ENCODE assay signal across 8 mouse cellular contexts in the genomic region with DNA sequence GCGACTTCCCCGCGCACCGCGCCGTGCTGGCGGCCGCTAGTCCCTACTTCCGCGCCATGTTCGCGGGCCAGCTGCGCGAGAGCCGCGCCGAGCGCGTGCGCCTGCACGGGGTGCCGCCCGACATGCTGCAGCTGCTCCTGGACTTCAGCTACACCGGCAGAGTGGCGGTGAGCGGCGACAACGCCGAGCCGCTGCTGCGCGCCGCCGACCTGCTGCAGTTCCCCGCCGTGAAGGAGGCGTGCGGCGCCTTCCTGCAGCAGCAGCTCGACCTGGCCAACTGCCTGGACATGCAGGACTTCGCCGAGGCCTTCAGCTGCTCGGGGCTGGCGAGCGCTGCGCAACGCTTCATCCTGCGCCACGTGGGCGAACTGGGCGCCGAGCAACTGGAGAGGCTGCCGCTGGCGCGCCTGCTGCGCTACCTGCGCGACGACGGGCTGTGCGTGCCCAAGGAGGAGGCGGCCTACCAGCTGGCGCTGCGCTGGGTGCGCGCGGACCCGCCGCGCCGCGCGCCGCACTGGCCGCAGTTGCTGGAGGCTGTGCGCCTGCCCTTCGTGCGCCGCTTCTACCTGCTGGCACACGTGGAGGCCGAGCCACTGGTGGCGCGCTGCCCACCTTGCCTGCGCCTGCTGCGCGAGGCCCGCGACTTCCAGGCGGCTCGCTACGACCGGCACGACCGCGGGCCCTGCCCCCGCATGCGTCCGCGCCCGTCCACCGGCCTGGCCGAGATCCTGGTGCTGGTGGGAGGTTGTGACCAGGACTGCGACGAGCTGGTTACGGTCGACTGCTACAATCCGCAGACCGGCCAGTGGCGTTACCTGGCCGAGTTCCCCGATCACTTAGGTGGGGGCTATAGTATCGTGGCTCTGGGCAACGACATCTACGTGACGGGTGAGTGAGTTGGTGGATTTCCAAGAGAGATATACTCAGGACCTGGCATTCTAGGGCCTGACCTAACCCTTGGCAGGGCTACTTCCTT. TPM values are rescaled to one million over a fixed set of nuclear protein-coding genes. Genes with fewer than 3 reads are reported as not detected.
DNase-seq lines count a peak whose midpoint lies in the region; ATAC-seq and TF ChIP-seq lines count a peak whose summit lies in the region.

No protein-coding gene starts in this region.

- H3K27ac ChIP-seq in cerebellum, adult 2 months (ENCODE audit: insufficient read depth, low read length) = peak overlapping the region; percentile 80
- H3K27ac ChIP-seq in limb, embryonic 12.5 days = peak overlapping the region; percentile 87
- peak overlapping the region; percentile 56 for H3K27ac ChIP-seq in midbrain, embryonic 12.5 days (replicated peaks)
- peak overlapping the region; percentile 88 for H3K27ac ChIP-seq in stomach, embryonic 14.5 days (ENCODE audit: low read length)

- 0 out of 2 replicates have a peak, but pooled peaks have one; percentile 10 for TF ChIP-seq POLR2A in cerebellum, adult 2 months (IDR thresholded peaks at IDR 0.05; ENCODE audit: borderline replicate concordance, insufficient read depth, low read length)

- H3K4me1 ChIP-seq in cerebellum, adult 2 months (ENCODE audit: control insufficient read depth, insufficient read depth, low read length) = peaks cover 17% of the 10 kb centered on the region
- peaks cover 31% of the 10 kb centered on the region for H3K4me1 ChIP-seq in limb, embryonic 12.5 days (replicated peaks)
- H3K4me1 ChIP-seq in midbrain, embryonic 12.5 days = peaks cover 33% of the 10 kb centered on the region
- H3K4me1 ChIP-seq in stomach, embryonic 14.5 days (ENCODE audit: control insufficient read depth, insufficient read depth, low read length) = peaks cover 34% of the 10 kb centered on the region

- TF ChIP-seq CTCF in cerebellum, adult 2 months (IDR thresholded peaks at IDR 0.05; ENCODE audit: borderline replicate concordance, insufficient read depth, low read depth, low read length) = no peak

- peak overlapping the region; percentile 89 for H3K4me3 ChIP-seq in cerebellum, adult 2 months (replicated peaks; ENCODE audit: insufficient read depth, low read depth, low read length)
- peak overlapping the region; percentile 85 for H3K4me3 ChIP-seq in limb, embryonic 12.5 days (replicated peaks)
- H3K4me3 ChIP-seq in midbrain, embryonic 12.5 days = peak overlapping the region; percentile 69
- peak overlapping the region; percentile 68 for H3K4me3 ChIP-seq in stomach, embryonic 14.5 days (ENCODE audit: low read depth, low read length)

- no peaks in the 10 kb centered on the region for H3K9me3 ChIP-seq in limb, embryonic 12.5 days
- H3K9me3 ChIP-seq in midbrain, embryonic 12.5 days = no peaks in the 10 kb centered on the region
- H3K9me3 ChIP-seq in stomach, embryonic 14.5 days (ENCODE audit: control insufficient read depth, low read depth, low read length) = no peaks in the 10 kb centered on the region

- DNase-seq in heart, adult 18-20 months = peak; percentile 66 to 75
- no peak for DNase-seq in heart, postnatal 25 days (ENCODE audit: low spot score)
- peak; percentile 79 to 81 for DNase-seq in cerebellum, adult 2 months
- DNase-seq in frontal cortex, postnatal 25 days (ENCODE audit: low spot score in 2 of 2) = peak; percentile 52 to 66
- peak; percentile 75 for DNase-seq in induced T-regulatory cell, adult 2 months (ENCODE audit: low read depth)

- H3K4me2 ChIP-seq in limb, embryonic 12.5 days = peak overlapping the region; percentile 100
- peak overlapping the region; percentile 100 for H3K4me2 ChIP-seq in midbrain, embryonic 12.5 days (replicated peaks)
- peak overlapping the region; percentile 100 for H3K4me2 ChIP-seq in stomach, embryonic 14.5 days (replicated peaks; ENCODE audit: low read depth, low read length)

- no peaks in the 10 kb centered on the region for H3K27me3 ChIP-seq in cerebellum, adult 2 months (ENCODE audit: control insufficient read depth, insufficient read depth, low read length)
- H3K27me3 ChIP-seq in limb, embryonic 12.5 days = peaks cover 15% of the 10 kb centered on the region; the same call in 1 of the 2 replicates
- peaks cover 52% of the 10 kb centered on the region for H3K27me3 ChIP-seq in midbrain, embryonic 12.5 days
- no peaks in the 10 kb centered on the region for H3K27me3 ChIP-seq in stomach, embryonic 14.5 days (ENCODE audit: control insufficient read depth, insufficient read depth, low read length)

- peaks cover 25% of the 10 kb centered on the region for H3K36me3 ChIP-seq in limb, embryonic 12.5 days
- H3K36me3 ChIP-seq in midbrain, embryonic 12.5 days = no peaks in the 10 kb centered on the region
- H3K36me3 ChIP-seq in stomach, embryonic 14.5 days (ENCODE audit: control insufficient read depth, insufficient read depth, low read length) = peaks cover 8% of the 10 kb centered on the region; the same call in 1 of the 2 replicates

- ATAC-seq in limb, embryonic 12.5 days (ENCODE audit: insufficient number of reproducible peaks, insufficient read depth, low FRiP score, low TSS enrichment, low read depth) = peak; percentile 60
- peak; percentile 32 for ATAC-seq in midbrain, embryonic 12.5 days (ENCODE audit: low FRiP score, low read depth)
- peak; percentile 59 for ATAC-seq in stomach, embryonic 14.5 days (ENCODE audit: insufficient number of reproducible peaks, insufficient read depth, low FRiP score, low read depth)

- intact Hi-C loops in heart, postnatal 25 days (cut with DNase I) = no loop called here

- under 1% methylated on average over 115 of the region's 115 CpGs for WGBS in cerebellum, adult 2 months
- under 1% methylated on average over 109 of the region's 115 CpGs for WGBS in limb, embryonic 12.5 days
- WGBS in midbrain, embryonic 12.5 days = under 1% methylated on average over 106 of the region's 115 CpGs
- WGBS in stomach, embryonic 14.5 days = under 1% methylated on average over 115 of the region's 115 CpGs

- H3K9ac ChIP-seq in limb, embryonic 12.5 days (replicated peaks) = peak overlapping the region; percentile 75
- H3K9ac ChIP-seq in midbrain, embryonic 12.5 days (replicated peaks) = peak overlapping the region; percentile 61
- H3K9ac ChIP-seq in stomach, embryonic 14.5 days (replicated peaks; ENCODE audit: low read depth, low read length) = peak overlapping the region; percentile 62

RNA-seq across cellular contexts. Expression of a gene that starts 0.8 kb away (rescaled TPM):
- 10 to 100 TPM; 82.1 to 83.9 TPM for total RNA-seq in heart, adult 18-20 months (2021)
- 10 to 100 TPM; 69.8 to 76.2 TPM for total RNA-seq in heart, postnatal 25 days (2021)
- polyA plus RNA-seq in cerebellum, adult 2 months (2012; rRNA removed) = 14.5 and 14.7 TPM in 2 replicates
- polyA plus RNA-seq in limb, embryonic 12.5 days (2016; fragmentation: Nextera tagmentation; extraction: Ambion mirVana) = 16.9 and 18.3 TPM in 2 replicates
- polyA plus RNA-seq in midbrain, embryonic 12.5 days (2016; fragmentation: Nextera tagmentation; extraction: Ambion mirVana) = 4.7 and 5.4 TPM in 2 replicates
- 5.8 and 7.3 TPM in 2 replicates for polyA plus RNA-seq in stomach, embryonic 14.5 days (2014; fragmentation: Nextera tagmentation; extraction: Ambion mirVana)

RNA-seq across cellular contexts. Expression of a gene that starts 13.3 kb away (rescaled TPM):
- total RNA-seq in heart, adult 18-20 months (2021) = 1 to 10 TPM; 5.4 to 5.9 TPM
- 1 to 10 TPM; 5.8 to 6.2 TPM for total RNA-seq in heart, postnatal 25 days (2021)
- 7.3 and 8.3 TPM in 2 replicates for polyA plus RNA-seq in cerebellum, adult 2 months (2012; rRNA removed)
- polyA plus RNA-seq in limb, embryonic 12.5 days (2016; fragmentation: Nextera tagmentation; extraction: Ambion mirVana) = 41.8 and 43.6 TPM in 2 replicates
- 25.8 and 28.9 TPM in 2 replicates for polyA plus RNA-seq in midbrain, embryonic 12.5 days (2016; fragmentation: Nextera tagmentation; extraction: Ambion mirVana)
- polyA plus RNA-seq in stomach, embryonic 14.5 days (2014; fragmentation: Nextera tagmentation; extraction: Ambion mirVana) = 22.7 and 22.8 TPM in 2 replicates

RNA-seq across cellular contexts. Expression of a gene that starts 18.1 kb away (rescaled TPM):
- total RNA-seq in heart, adult 18-20 months (2021) = 1 to 10 TPM; 3.4 to 3.6 TPM
- total RNA-seq in heart, postnatal 25 days (2021) = 1 to 10 TPM; 3.5 to 5.0 TPM
- 20.1 and 24.3 TPM in 2 replicates for polyA plus RNA-seq in cerebellum, adult 2 months (2012; rRNA removed)
- 25.6 and 30.5 TPM in 2 replicates for polyA plus RNA-seq in limb, embryonic 12.5 days (2016; fragmentation: Nextera tagmentation; extraction: Ambion mirVana)
- polyA plus RNA-seq in midbrain, embryonic 12.5 days (2016; fragmentation: Nextera tagmentation; extraction: Ambion mirVana) = 20.8 and 23.4 TPM in 2 replicates
- polyA plus RNA-seq in stomach, embryonic 14.5 days (2014; fragmentation: Nextera tagmentation; extraction: Ambion mirVana) = 18.0 and 21.8 TPM in 2 replicates

RNA-seq across cellular contexts. Expression of a gene that starts 20.6 kb away (rescaled TPM):
- 10 to 100 TPM; 10.5 to 14.9 TPM for total RNA-seq in heart, adult 18-20 months (2021)
- total RNA-seq in heart, postnatal 25 days (2021) = 10 to 100 TPM; 11.5 TPM
- 42.7 and 43.3 TPM in 2 replicates for polyA plus RNA-seq in cerebellum, adult 2 months (2012; rRNA removed)
- polyA plus RNA-seq in limb, embryonic 12.5 days (2016; fragmentation: Nextera tagmentation; extraction: Ambion mirVana) = 45.5 and 46.7 TPM in 2 replicates
- polyA plus RNA-seq in midbrain, embryonic 12.5 days (2016; fragmentation: Nextera tagmentation; extraction: Ambion mirVana) = 30.9 and 33.9 TPM in 2 replicates
- 35.6 and 38.2 TPM in 2 replicates for polyA plus RNA-seq in stomach, embryonic 14.5 days (2014; fragmentation: Nextera tagmentation; extraction: Ambion mirVana)

RNA-seq across cellular contexts. Expression of a gene that starts 29.0 kb away (rescaled TPM):
- total RNA-seq in heart, adult 18-20 months (2021) = under 1 TPM; 0.10 to 0.13 TPM
- total RNA-seq in heart, postnatal 25 days (2021) = under 1 TPM in 1 of 2 experiments, not detected in 1; 0.16 TPM
- 0.10 and 0.27 TPM in 2 replicates for polyA plus RNA-seq in cerebellum, adult 2 months (2012; rRNA removed)
- polyA plus RNA-seq in limb, embryonic 12.5 days (2016; fragmentation: Nextera tagmentation; extraction: Ambion mirVana) = 0.91 and 1.1 TPM in 2 replicates
- 0.59 and 1.3 TPM in 2 replicates for polyA plus RNA-seq in midbrain, embryonic 12.5 days (2016; fragmentation: Nextera tagmentation; extraction: Ambion mirVana)
- polyA plus RNA-seq in stomach, embryonic 14.5 days (2014; fragmentation: Nextera tagmentation; extraction: Ambion mirVana) = 0.30 and 0.34 TPM in 2 replicates
